Mouse (Mus musculus) B cell, adult (primary cell): Measurements from ENCODE around the gene Cwf19l2. TPM values are rescaled to one million over a fixed set of nuclear protein-coding genes. Genes with fewer than 3 reads are reported as not detected.

Source experiments
- total RNA-seq: library from RNA; stranded (reverse); gene quantifications from 4 replicates; pipeline ENCODE4 v1.2.4, GENCODE M21; 2023; ENCODE audit not compliant: inconsistent age

Cwf19l2 gene
- 38.8 to 42.6 TPM (median 39.3 TPM) in 4 replicates for total RNA-seq

DNA sequence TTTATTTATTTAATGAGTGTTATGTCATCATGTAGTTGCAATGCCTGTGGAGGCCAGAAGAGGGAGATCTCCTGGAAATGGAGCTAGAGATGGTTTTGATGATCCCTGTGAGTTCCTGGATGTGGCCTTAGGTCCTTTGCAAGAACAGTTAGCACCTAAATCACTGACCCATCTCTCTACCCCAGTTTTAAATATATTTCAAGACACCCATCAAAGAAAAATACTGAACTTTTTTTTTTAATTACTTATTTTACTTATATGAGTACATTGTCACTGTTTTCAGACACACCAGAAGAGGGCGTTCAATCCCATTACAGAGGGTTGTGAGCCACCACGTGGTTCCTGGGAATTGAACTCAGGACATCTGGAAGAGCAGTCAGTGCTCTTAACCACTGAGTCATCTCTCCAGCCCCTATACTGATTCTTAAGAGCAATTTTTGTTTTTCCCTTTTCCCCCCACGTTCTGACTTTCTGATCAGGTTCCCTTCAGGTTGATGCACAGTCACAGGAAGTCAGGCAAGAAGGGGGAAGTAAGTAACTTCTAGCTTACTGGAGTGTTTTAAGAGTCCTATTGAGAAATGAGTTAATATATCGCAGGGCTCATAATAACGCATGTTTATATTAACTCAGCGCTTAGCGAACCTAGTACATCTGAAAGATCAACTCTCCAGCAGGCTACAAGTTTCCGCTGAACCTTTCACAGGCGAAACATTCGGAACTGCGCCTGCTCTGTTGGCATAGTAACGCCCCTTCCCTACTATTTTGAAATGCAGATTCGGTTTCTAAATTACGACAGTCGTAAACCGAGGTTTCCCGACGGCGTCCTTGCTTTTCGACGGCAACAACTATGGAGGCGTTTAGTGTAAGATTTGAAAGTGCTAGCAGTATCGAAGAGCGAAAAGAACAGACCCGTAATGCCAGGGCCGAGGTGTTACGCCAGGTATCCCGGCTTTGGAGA lies at the start of gene Cwf19l2:
Gene Cwf19l2 (plus strand): TSS at position 342 of the 958 bp plus-strand sequence.

Other genes with a start within 250 kb of the Cwf19l2 start
- 19.5 to 28.1 TPM (median 25.6 TPM) in 4 replicates for gene Alkbh8, start 68.5 kb upstream of the Cwf19l2 start, total RNA-seq
- not detected in 4 replicates for gene Gucy1a2, start 129.2 kb downstream of the Cwf19l2 start, total RNA-seq